Mouse (Mus musculus): ENCODE measurements around the gene Slit1. TPM values are rescaled to one million over a fixed set of nuclear protein-coding genes. Genes with fewer than 3 reads are reported as not detected.

Slit1 gene
- polyA plus RNA-seq, 1 experiment from 2014 or later = 32.8 TPM

DNA sequence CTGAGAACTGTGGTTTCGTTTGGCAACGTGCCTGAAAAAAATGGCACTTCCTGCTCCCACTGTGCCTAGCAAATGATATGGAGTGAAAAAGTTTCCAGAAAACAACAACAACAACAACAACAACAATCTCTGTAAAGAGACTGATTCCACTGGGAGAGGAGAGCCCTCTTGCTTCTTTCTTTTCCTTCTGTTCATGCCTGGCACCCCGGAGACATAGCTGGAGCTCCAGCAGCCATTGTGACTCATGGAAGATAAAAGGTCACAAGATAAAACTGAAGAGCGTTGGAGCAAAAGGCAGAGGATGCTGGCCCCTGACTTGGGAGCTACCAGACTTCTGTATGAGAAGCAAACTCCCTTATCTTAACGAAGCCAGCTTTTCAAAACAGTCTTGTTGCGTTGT is 75.9 kb downstream of the Slit1 start:
- Histone ChIP-seq H3K9ac (replicated peaks) (no peak overlapping the region), H3K27ac (replicated peaks) (no peak overlapping the region), H3K4me3 (replicated peaks) (no peak overlapping the region), H3K4me1 (peaks cover 69% of the 10 kb centered on the region), H3K27me3 (replicated peaks) (0 out of 2 replicates have a peak, but pooled peaks cover 5% of the 10 kb centered on the region), H3K4me2 (no peak overlapping the region), H3K9me3 (replicated peaks) (no peaks in the 10 kb centered on the region), H3K36me3 (no peaks in the 10 kb centered on the region)
- WGBS = 72% methylated on average over 6 of the region's 6 CpGs
- no peak for ATAC-seq (ENCODE audit: low FRiP score)

DNA sequence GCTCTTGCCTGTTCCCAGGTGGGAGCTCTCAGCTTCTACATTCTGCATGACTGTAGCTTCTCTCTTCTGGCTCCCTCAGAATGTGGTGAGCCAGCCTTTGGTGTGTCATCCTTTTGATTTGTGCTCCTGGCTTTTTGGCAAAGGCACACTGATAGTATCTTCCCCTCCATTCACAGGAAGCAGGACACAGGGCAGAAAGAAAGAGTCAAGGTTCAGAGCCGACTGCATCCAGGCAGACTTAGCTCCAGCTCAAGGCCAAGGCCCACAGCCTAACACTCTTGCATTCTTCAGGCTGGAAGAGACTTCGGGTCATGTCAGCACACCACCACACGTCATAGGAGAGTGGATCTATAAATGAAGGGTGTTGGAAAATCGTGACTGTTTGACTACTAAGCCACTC is 77.5 kb downstream of the Slit1 start:
- Histone ChIP-seq H3K36me3 (no peaks in the 10 kb centered on the region), H3K27me3 (replicated peaks) (0 out of 2 replicates have a peak, but pooled peaks cover 5% of the 10 kb centered on the region), H3K4me2 (no peak overlapping the region), H3K9ac (replicated peaks) (no peak overlapping the region), H3K27ac (replicated peaks) (0 out of 2 replicates have a peak overlapping the region, but pooled peaks have one; percentile 13), H3K4me1 (peaks cover 62% of the 10 kb centered on the region), H3K4me3 (replicated peaks) (no peak overlapping the region), H3K9me3 (replicated peaks) (no peaks in the 10 kb centered on the region)
- ATAC-seq (ENCODE audit: low FRiP score) = no peak
- WGBS = 71% methylated on average over 4 of the region's 4 CpGs

DNA sequence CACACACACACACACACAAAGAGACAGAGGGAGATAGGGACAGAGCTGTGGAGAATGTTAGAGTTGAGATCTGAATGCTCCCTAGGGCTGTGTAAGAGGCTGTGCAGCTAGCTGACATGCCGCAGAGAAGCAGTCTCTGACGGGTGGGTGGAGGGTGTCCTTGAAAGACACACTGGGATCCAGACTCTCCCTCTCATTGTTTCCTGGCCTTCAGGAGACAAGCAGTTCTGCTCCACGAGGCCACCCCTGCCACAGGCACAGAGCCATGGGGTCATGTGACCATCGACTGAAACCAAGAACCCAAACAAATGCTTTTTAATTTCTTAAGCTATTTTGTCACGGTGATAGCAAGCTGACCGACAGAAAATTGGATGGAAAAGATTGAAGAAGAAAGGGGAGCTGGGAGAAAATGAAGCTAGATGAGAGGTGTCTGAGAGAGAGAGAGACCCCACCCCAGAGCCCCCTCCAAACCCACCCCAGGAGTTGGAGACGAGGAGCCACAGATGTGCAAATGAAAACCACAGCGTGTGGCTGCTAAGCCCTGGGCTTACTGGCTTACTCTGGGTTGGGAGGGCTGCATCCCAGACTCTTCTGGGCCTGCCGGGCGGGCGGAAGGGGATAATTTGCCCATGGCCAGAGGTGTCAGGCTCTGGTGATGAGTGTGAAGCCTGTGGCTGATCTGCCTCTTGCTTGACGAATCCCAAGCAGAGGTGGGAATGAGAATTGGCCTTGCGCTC is 79.8 kb downstream of the Slit1 start:
- H3K27me3 ChIP-seq (replicated peaks) = peaks cover 5% of the 10 kb centered on the region; the same call in 1 of the 2 replicates
- H3K4me1 ChIP-seq = peaks cover 60% of the 10 kb centered on the region
- H3K36me3 ChIP-seq = no peaks in the 10 kb centered on the region
- no peak overlapping the region for H3K4me3 ChIP-seq (replicated peaks)
- peak; percentile 48; the same call in 1 of the 2 replicates for ATAC-seq (ENCODE audit: low FRiP score)
- no peaks in the 10 kb centered on the region for H3K9me3 ChIP-seq (replicated peaks)
- H3K27ac ChIP-seq (replicated peaks) = peak overlapping the region; percentile 56; the same call in 1 of the 2 replicates
- H3K9ac ChIP-seq (replicated peaks) = 0 out of 2 replicates have a peak overlapping the region, but pooled peaks have one; percentile 14
- 14% methylated on average over 13 of the region's 13 CpGs for WGBS
- H3K4me2 ChIP-seq = no peak overlapping the region

DNA sequence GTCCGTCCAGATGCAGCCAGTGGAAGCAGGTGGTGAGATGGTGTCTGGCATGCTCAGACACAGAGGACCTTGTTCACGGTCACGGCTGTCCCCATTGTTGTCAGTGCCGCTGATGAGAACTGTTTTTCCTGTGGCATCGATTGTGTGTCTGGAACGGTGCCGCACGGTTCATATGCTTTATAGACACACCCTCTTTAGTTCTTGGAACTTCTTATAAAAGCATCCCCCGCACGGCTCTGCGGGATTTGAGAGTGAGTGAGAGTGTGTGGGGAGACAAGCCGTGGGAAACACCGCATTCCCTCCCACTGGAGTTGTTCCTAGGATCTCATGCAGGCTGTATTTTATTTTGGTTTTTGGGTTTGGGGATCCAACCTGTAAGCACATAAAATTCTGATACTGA is 82.0 kb downstream of the Slit1 start:
- Histone ChIP-seq H3K4me1 (peaks cover 82% of the 10 kb centered on the region), H3K27ac (replicated peaks) (no peak overlapping the region), H3K9ac (replicated peaks) (no peak overlapping the region), H3K36me3 (no peaks in the 10 kb centered on the region), H3K27me3 (replicated peaks) (peaks cover 13% of the 10 kb centered on the region; the same call in 1 of the 2 replicates), H3K9me3 (replicated peaks) (no peaks in the 10 kb centered on the region), H3K4me3 (replicated peaks) (no peak overlapping the region), H3K4me2 (no peak overlapping the region)
- ATAC-seq (ENCODE audit: low FRiP score) = no peak
- 31% methylated on average over 13 of the region's 13 CpGs for WGBS

DNA sequence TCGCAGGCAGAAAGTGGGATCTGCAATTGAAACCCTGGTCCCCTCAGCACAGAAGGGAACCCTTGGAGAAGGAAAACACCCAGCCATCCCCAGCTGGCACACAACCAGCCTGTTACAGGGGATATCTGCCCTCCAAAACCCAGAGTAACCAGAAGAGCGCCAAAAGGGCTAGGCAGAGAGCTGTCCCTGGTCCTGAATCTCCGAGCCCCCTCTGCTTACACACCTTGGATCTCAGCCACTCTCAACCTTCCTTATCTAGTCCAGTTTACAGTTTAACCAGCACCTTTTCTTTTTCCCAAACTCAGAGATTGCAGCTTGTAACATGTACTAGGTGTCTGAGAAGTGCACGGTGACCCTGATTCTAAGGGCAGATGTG is 82.5 kb downstream of the Slit1 start:
- Histone ChIP-seq H3K9ac (replicated peaks) (no peak overlapping the region; the same call in 1 of the 2 replicates), H3K4me3 (replicated peaks) (no peak overlapping the region), H3K4me2 (no peak overlapping the region), H3K36me3 (no peaks in the 10 kb centered on the region), H3K27me3 (replicated peaks) (peaks cover 14% of the 10 kb centered on the region; the same call in 1 of the 2 replicates), H3K9me3 (replicated peaks) (no peaks in the 10 kb centered on the region), H3K4me1 (peaks cover 86% of the 10 kb centered on the region), H3K27ac (replicated peaks) (peak overlapping the region; percentile 54)
- 24% methylated on average over 4 of the region's 4 CpGs for WGBS
- ATAC-seq (ENCODE audit: low FRiP score) = no peak

DNA sequence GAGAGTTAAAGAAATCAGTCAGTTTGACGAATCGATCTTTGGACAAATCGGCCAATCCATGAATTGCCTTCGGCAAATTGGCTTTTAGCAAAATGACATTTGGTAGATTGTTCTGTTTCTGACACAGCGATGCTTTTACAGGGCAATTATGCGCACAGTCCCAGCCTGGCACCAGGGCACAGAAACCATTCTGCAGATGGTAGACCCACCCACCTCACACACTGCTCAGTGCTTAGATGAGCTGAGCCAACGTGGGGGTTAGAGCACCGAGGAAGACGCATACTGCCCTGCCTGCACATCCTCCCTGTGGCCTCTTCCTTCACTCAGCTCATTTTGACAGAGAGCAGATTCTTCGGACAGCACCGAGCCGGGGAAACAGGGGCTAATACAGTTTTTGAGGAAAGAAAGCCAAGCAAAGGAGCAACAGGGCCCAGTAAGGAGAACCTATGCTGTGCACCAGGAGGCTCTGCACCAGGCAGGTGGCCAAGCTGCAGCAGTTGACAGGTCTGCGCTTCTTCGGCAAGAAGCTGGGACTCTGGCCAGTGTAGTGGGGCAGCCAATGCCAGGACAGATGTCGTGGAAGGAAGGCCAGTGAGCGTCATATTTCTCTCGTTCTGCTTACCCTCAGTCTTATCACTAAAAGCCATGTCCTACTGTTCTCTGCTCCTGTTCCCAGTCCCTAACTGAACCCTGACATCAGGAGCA is 83.0 kb downstream of the Slit1 start:
- peak overlapping the region; percentile 54 for H3K27ac ChIP-seq (replicated peaks)
- no peak overlapping the region; the same call in 1 of the 2 replicates for H3K9ac ChIP-seq (replicated peaks)
- no peaks in the 10 kb centered on the region for H3K9me3 ChIP-seq (replicated peaks)
- no peak for ATAC-seq (ENCODE audit: low FRiP score)
- no peak overlapping the region for H3K4me3 ChIP-seq (replicated peaks)
- H3K4me1 ChIP-seq = peaks cover 86% of the 10 kb centered on the region
- H3K27me3 ChIP-seq (replicated peaks) = peaks cover 10% of the 10 kb centered on the region; the same call in 1 of the 2 replicates
- 51% methylated on average over 17 of the region's 17 CpGs for WGBS
- no peak overlapping the region for H3K4me2 ChIP-seq
- H3K36me3 ChIP-seq = no peaks in the 10 kb centered on the region

DNA sequence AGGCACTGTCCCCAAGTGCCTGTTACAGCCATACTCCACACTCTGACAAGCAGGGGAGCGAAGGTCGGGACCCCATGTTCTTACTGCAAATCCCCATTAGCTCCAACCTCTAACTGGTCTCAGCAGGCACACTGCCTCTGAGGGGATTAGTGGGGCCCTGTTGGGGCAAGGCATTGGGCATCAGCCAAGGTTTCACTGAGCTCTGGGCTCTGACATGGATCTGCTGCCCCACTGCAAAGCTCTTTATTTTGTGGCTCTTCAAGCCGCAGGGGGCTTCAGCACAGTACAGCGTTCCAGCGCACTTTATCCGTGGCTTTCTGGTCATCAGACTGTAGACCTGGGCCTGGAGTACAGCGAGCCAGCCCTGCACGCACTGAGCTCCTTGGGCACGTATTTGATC is 86.0 kb downstream of the Slit1 start:
- Histone ChIP-seq H3K4me1 (peaks cover 73% of the 10 kb centered on the region), H3K36me3 (no peaks in the 10 kb centered on the region), H3K27ac (replicated peaks) (no peak overlapping the region), H3K9me3 (replicated peaks) (no peaks in the 10 kb centered on the region), H3K27me3 (replicated peaks) (peaks cover 9% of the 10 kb centered on the region; the same call in 1 of the 2 replicates), H3K4me2 (no peak overlapping the region), H3K9ac (replicated peaks) (0 out of 2 replicates have a peak overlapping the region, but pooled peaks have one; percentile 7), H3K4me3 (replicated peaks) (no peak overlapping the region)
- no peak for ATAC-seq (ENCODE audit: low FRiP score)
- 30% methylated on average over 9 of the region's 9 CpGs for WGBS

DNA sequence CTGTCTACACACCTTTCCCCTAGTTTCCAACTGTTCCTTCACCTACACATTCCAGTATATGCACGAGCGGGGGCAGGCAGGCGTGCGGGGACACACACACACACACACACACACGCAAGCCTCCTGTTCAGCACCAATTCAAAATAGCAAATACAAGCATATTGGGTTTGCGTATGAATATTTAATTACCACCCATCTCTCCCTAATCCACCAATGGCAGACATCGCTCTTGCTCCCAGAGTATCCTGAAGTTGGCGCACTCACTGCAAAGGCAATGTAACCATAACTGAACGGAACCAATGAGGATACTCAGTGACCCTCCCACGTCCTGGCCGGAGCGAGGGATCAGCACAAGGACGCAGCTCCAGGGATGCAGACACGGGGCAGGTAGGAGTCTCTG is 86.8 kb downstream of the Slit1 start:
- no peak for ATAC-seq (ENCODE audit: low FRiP score)
- Histone ChIP-seq H3K9me3 (replicated peaks) (no peaks in the 10 kb centered on the region), H3K4me1 (peaks cover 80% of the 10 kb centered on the region), H3K9ac (replicated peaks) (no peak overlapping the region), H3K36me3 (no peaks in the 10 kb centered on the region), H3K27me3 (replicated peaks) (peaks cover 9% of the 10 kb centered on the region; the same call in 1 of the 2 replicates), H3K27ac (replicated peaks) (no peak overlapping the region), H3K4me3 (replicated peaks) (no peak overlapping the region), H3K4me2 (no peak overlapping the region)
- WGBS = 85% methylated on average over 14 of the region's 14 CpGs

DNA sequence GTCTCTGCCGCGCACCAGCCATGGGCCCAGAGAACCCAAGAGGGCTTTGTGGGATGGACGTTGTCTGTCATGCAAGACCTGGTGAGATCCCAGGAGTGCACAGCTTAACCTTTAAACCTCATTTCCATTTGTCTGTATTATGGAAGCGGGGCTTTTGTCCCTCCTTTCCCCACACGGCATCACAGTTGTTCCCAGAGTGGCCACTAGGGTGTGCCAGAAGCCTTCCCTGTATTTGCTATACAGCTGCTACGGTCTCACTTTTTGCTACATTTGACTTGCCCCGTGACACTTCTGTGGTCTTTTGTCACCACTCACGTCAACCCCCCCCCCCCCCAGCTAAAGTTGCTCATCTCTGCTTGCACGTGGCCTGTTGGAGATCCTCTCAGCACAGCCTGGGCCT is 87.5 kb downstream of the Slit1 start:
- no peaks in the 10 kb centered on the region; the same call in 1 of the 2 replicates for H3K36me3 ChIP-seq
- H3K27me3 ChIP-seq (replicated peaks) = peaks cover 9% of the 10 kb centered on the region; the same call in 1 of the 2 replicates
- WGBS = 9% methylated on average over 9 of the region's 9 CpGs
- H3K9me3 ChIP-seq (replicated peaks) = no peaks in the 10 kb centered on the region
- H3K4me3 ChIP-seq (replicated peaks) = no peak overlapping the region
- 0 out of 2 replicates have a peak overlapping the region, but pooled peaks have one; percentile 8 for H3K9ac ChIP-seq (replicated peaks)
- H3K4me2 ChIP-seq = no peak overlapping the region
- H3K27ac ChIP-seq (replicated peaks) = peak overlapping the region; percentile 51
- H3K4me1 ChIP-seq = peaks cover 79% of the 10 kb centered on the region
- ATAC-seq (ENCODE audit: low FRiP score) = peak; percentile 64; the same call in 1 of the 2 replicates

DNA sequence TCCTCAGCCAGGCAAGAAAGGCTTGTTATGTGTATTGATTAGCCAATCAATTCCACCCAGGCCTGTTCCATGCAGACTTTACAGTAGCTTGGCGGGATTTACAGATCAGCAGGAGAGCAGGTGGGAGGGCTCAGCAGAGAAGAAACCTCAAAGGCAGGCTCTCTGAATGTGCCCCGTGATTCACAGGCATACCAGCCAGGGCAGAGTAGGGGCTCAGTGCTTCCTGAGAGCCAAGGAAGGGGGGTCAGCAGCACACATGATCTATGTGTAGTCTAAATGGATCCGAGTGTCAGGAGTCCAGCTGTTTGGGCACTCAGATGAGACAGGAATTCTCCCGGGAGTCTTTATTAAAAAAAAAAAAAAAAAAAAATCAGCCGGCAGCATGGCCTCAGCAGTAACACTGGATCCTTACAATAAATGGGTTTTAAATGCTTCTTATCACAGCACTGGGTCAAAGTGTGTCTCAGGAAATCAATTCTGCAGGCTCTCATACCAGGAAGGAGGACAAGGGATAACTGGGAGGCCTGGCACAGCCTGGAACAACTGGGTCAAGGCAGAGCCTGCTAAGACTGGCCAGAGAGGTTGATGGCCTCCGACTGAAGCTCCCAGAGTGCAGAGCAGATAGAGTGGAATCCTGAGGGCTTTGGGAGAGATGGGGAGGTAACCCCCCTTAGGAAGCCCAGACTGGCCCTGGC is 88.2 kb downstream of the Slit1 start:
- no peaks in the 10 kb centered on the region for H3K9me3 ChIP-seq (replicated peaks)
- H3K4me2 ChIP-seq = no peak overlapping the region
- peak; percentile 35; the same call in 1 of the 2 replicates for ATAC-seq (ENCODE audit: low FRiP score)
- H3K27ac ChIP-seq (replicated peaks) = peak overlapping the region; percentile 51
- H3K27me3 ChIP-seq (replicated peaks) = peaks cover 14% of the 10 kb centered on the region; the same call in 1 of the 2 replicates
- H3K36me3 ChIP-seq = no peaks in the 10 kb centered on the region; the same call in 1 of the 2 replicates
- H3K4me3 ChIP-seq (replicated peaks) = no peak overlapping the region
- peaks cover 76% of the 10 kb centered on the region for H3K4me1 ChIP-seq
- WGBS = 10% methylated on average over 6 of the region's 6 CpGs
- 0 out of 2 replicates have a peak overlapping the region, but pooled peaks have one; percentile 8 for H3K9ac ChIP-seq (replicated peaks)

DNA sequence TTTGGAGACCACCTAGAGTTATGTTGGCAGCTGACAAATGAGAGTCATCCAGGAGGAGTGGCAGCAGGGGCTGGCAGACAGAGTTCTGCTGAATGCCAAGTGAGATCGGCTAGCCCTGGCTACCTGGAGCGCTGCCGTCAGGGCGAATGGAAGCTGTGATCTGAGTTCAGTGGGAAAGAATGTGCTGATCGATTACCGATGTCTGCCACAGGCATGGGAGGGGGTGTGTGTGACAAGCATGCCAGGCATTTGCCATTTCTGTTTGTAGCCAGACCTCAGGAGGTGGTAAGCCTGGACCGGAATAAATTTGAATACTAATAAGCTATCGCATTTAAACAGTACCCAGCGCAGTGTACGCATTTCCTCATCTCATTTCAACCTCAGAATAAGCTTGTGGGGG is 91.5 kb downstream of the Slit1 start:
- no peak overlapping the region for H3K27ac ChIP-seq (replicated peaks)
- H3K4me2 ChIP-seq = no peak overlapping the region
- peaks cover 5% of the 10 kb centered on the region; the same call in 1 of the 2 replicates for H3K36me3 ChIP-seq
- WGBS = 17% methylated on average over 10 of the region's 10 CpGs
- peaks cover 61% of the 10 kb centered on the region for H3K4me1 ChIP-seq
- no peak overlapping the region for H3K9ac ChIP-seq (replicated peaks)
- no peaks in the 10 kb centered on the region for H3K9me3 ChIP-seq (replicated peaks)
- no peak overlapping the region for H3K4me3 ChIP-seq (replicated peaks)
- ATAC-seq (ENCODE audit: low FRiP score) = no peak
- peaks cover 10% of the 10 kb centered on the region; the same call in 1 of the 2 replicates for H3K27me3 ChIP-seq (replicated peaks)
